Mouse (Mus musculus): ENCODE results near the gene Plcb1.

GRCm38 (mm10) chr2:134926266-134926665 is 140.4 kb downstream of the Plcb1 start:
- TF ChIP-seq FLI1 (IDR thresholded peaks at IDR 0.05; ENCODE audit: low read length) (no peak), GATA1 (IDR thresholded peaks at IDR 0.05; ENCODE audit: borderline replicate concordance, low read length) (no peak)

Measured in megakaryocyte, embryonic 14.5 days (primary cell).